Mouse (Mus musculus) ES-E14 (cell line): Measurements from ENCODE around the gene Dlst. TPM values are rescaled to one million over a fixed set of nuclear protein-coding genes. Genes with fewer than 3 reads are reported as not detected.

Source experiments
- DNase-seq: peaks from one replicate; pipeline ENCODE4 v3.0.0-alpha.2; 2013; ENCODE audit warnings: low read depth, low spot score
- H3K27ac ChIP-seq: 2 replicates; pipeline ENCODE4 v1.5.1; 2012; ENCODE audit warnings: low read depth, mild to moderate bottlenecking, low read length, moderate library complexity, mixed read lengths; ENCODE audit not compliant: poor library complexity, insufficient read depth, severe bottlenecking
- H3K36me3 ChIP-seq: 2 replicates; pipeline ENCODE4 v1.6.1; 2012; ENCODE audit warnings: mild to moderate bottlenecking, low read length, moderate library complexity, mixed read lengths; ENCODE audit not compliant: control insufficient read depth, poor library complexity, insufficient read depth, severe bottlenecking
- H3K4me1 ChIP-seq, 2 experiments: fragments of 150-350 bp in 1 of 2; sonication (generic) in 1 of 2; 2 replicates each; pipeline ENCODE4 v1.6.1; 2012; ENCODE audit warnings: low read length in 2 of 2, mild to moderate bottlenecking in 1 of 2, mixed read lengths in 1 of 2; ENCODE audit not compliant: control insufficient read depth in 2 of 2, insufficient read depth in 2 of 2, poor library complexity in 1 of 2
- H3K4me3 ChIP-seq, 2 experiments: fragments of 150-350 bp in 1 of 2; sonication (generic) in 1 of 2; 2 replicates each; pipeline ENCODE4 v1.5.1; 2012; ENCODE audit warnings: low read length in 2 of 2, low read depth in 1 of 2, mild to moderate bottlenecking in 1 of 2, mixed read lengths in 1 of 2; ENCODE audit not compliant: insufficient read depth in 1 of 2, poor library complexity in 1 of 2, severe bottlenecking in 1 of 2
- H3K9ac ChIP-seq: 2 replicates; pipeline ENCODE4 v1.6.1; 2012; ENCODE audit warnings: low read depth, mild to moderate bottlenecking, low read length, mixed read lengths; ENCODE audit not compliant: poor library complexity, insufficient read depth, severe bottlenecking
- H3K9me3 ChIP-seq: fragments of 150-350 bp; sonication (generic); 2 replicates; pipeline ENCODE4 v1.6.1; 2012; ENCODE audit warnings: low read depth, mild to moderate bottlenecking, low read length; ENCODE audit not compliant: control insufficient read depth, insufficient read depth
- CHD2 ChIP-seq: IDR thresholded peaks from 2 replicates; pipeline ENCODE4 v1.6.1; 2014; ENCODE audit warnings: mild to moderate bottlenecking, low read depth, low read length, inconsistent platforms
- HCFC1 ChIP-seq: IDR thresholded peaks from 2 replicates; pipeline ENCODE4 v1.6.1; 2012; ENCODE audit warnings: low read length, inconsistent platforms, borderline replicate concordance; ENCODE audit not compliant: insufficient read depth
- MAFK ChIP-seq: IDR thresholded peaks from 2 replicates; pipeline ENCODE4 v1.6.1; 2014; ENCODE audit warnings: mild to moderate bottlenecking, low read depth, low read length, inconsistent platforms; ENCODE audit not compliant: insufficient read depth
- ZC3H11A ChIP-seq: IDR thresholded peaks from 2 replicates; pipeline ENCODE4 v1.6.1; 2012; ENCODE audit warnings: low read depth, mild to moderate bottlenecking, inconsistent platforms, low read length, borderline replicate concordance
- ZNF384 ChIP-seq: IDR thresholded peaks from 2 replicates; pipeline ENCODE4 v1.6.1; 2012; ENCODE audit warnings: low read depth, low read length, inconsistent platforms
- in situ Hi-C, 2 experiments: fragments of 600-800 bp; cut with MboI; formaldehyde crosslinking; loops; one replicate each; pipeline ENCODE4 v1.15.1; 2025; ENCODE audit warnings: low sequenced_read_pairs in 2 of 2, inconsistent platforms in 1 of 2; ENCODE audit not compliant: unreplicated experiment in 2 of 2
- total RNA-seq: library from RNA; depleted of rRNA; stranded (reverse); fragments of 300-350 nt; gene quantifications from 2 replicates; pipeline ENCODE4 v1.2.3, GENCODE M21; 2012; rRNA removed

The Dlst gene
- total RNA-seq, 1 experiment, result 98.8 TPM

DNA sequence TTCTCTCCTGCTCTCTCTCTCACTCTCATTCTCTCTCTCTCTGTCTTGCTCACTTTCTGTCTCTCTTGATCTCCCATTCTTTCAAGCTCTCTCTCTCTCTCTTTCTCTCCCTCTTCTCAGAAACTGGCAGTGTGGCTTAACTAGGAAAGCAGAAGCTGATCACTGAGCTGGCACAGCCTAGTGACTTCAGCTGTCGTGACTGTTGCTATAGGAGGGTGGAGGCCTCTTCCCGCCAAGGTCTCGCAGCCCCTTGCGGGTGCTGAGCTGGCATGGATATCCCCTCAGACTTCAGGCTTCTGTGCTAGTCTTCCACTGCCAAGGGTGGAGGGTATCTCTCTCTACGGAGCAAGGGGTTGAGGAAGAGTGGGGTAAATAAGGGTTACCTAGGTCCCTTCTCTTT, 72.3 kb downstream of the Dlst start:
- no peaks in the 10 kb centered on the region for H3K9me3 ChIP-seq
- no peak for DNase-seq
- H3K27ac ChIP-seq, result no peak overlapping the region
- in situ Hi-C loops, result no loop called here
- TF ChIP-seq HCFC1 (no peak), CHD2 (no peak), ZNF384 (no peak), ZC3H11A (no peak), MAFK (no peak)
- H3K9ac ChIP-seq, result no peak overlapping the region
- no peaks in the 10 kb centered on the region for H3K36me3 ChIP-seq
- no peaks in the 10 kb centered on the region for H3K4me1 ChIP-seq
- no peak overlapping the region for H3K4me3 ChIP-seq

DNA sequence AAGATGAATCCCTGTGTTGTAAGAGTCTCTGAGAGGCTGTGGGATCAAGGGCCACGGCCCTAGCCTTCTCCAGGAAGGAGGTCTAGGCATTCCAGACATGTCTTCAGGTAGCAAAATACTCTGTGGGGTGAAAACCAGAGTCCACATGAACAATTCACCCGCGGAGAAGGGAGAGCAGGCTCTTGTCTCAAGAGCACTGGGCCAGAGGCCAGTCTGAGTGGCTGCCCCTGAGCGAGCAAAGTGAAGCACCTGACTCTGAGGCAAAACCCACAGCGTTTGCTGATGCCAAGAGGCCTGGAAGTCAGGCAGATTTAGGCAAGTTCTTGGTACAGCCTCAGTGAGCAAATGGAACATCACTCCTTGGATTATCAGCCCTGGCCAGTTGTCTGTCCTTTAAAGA, 73.5 kb downstream of the Dlst start:
- Histone ChIP-seq H3K27ac (no peak overlapping the region), H3K9ac (no peak overlapping the region), H3K36me3 (no peaks in the 10 kb centered on the region), H3K9me3 (no peaks in the 10 kb centered on the region), H3K4me3 (no peak overlapping the region), H3K4me1 (no peaks in the 10 kb centered on the region)
- TF ChIP-seq MAFK (no peak), ZC3H11A (no peak), HCFC1 (no peak), CHD2 (no peak), ZNF384 (no peak)
- in situ Hi-C loops, result no loop called here
- no peak for DNase-seq

Other genes with a start within 250 kb of the Dlst start
- gene Ltbp2, start 234.3 kb upstream of the Dlst start, total RNA-seq, result 1.8 and 2.7 TPM in 2 replicates
- gene Fcf1, start 139.9 kb upstream of the Dlst start, total RNA-seq, result 156 and 161 TPM in 2 replicates
- gene Arel1, start 139.9 kb upstream of the Dlst start, total RNA-seq, result 31.3 and 35.8 TPM in 2 replicates
- 33.4 and 38.8 TPM in 2 replicates for gene Ylpm1, start 114.5 kb upstream of the Dlst start, total RNA-seq
- gene Prox2, start 74 bp upstream of the Dlst start, total RNA-seq, result 0.98 and 1.8 TPM in 2 replicates
- 4.0 and 7.8 TPM in 2 replicates for gene Rps6kl1, start 40.4 kb downstream of the Dlst start, total RNA-seq
- 3.0 and 6.9 TPM in 2 replicates for gene Pgf, start 67.0 kb downstream of the Dlst start, total RNA-seq
- 109 and 136 TPM in 2 replicates for gene Eif2b2, start 108.6 kb downstream of the Dlst start, total RNA-seq
- gene Mlh3, start 159.8 kb downstream of the Dlst start, total RNA-seq, result 12.6 and 13.1 TPM in 2 replicates
- 12.2 and 15.0 TPM in 2 replicates for gene Acyp1, start 177.6 kb downstream of the Dlst start, total RNA-seq
- gene Zc2hc1c, start 177.8 kb downstream of the Dlst start, total RNA-seq, result 0.45 and 0.63 TPM in 2 replicates
- 18.1 and 20.4 TPM in 2 replicates for gene Nek9, start 228.5 kb downstream of the Dlst start, total RNA-seq